Comparison of ENCODE assay signal across 26 mouse cellular contexts in the genomic region with DNA sequence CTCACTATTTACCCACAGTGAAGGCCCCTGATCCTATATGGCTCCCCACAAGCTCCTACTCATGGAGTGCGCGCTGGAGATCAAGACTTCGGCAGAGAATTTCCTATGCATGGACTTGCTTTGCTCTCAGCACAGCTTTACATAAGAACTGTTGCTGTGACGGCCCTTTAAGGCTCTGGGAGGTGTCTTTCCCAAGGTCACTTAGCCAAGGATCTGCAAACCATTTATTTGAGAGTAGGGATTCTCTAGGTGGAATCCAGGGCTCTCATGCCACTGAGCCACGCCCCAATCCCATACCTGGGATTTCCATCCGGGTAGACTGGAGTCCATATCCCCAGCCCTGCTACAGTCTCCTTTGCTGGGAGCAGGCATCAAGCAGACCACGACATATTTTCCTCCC.
"Had no signal": no experiment of that assay in that cellular context is flagged by ENCODE, and none has a peak within 500 bp of the region (broad histone marks: within the 10 kb centered on the region; RNA-seq: fewer than 3 reads in every experiment).

No protein-coding gene starts in this region.

- H3K36me3 ChIP-seq: embryonic facial prominence, embryonic 10.5 days; embryonic facial prominence, embryonic 15.5 days; forebrain, embryonic 10.5 days; forebrain, embryonic 12.5 days; forebrain, embryonic 15.5 days had no signal

- H3K4me3 ChIP-seq: embryonic facial prominence, embryonic 10.5 days; embryonic facial prominence, embryonic 12.5 days; embryonic facial prominence, embryonic 13.5 days; embryonic facial prominence, embryonic 15.5 days; erythroblast, embryonic 14.5 days; forebrain, embryonic 10.5 days; forebrain, embryonic 12.5 days; forebrain, embryonic 13.5 days; forebrain, embryonic 15.5 days; gastrocnemius, adult 2 months; heart, adult 2 months had no signal

- H3K9me3 ChIP-seq: embryonic facial prominence, embryonic 15.5 days had no signal

- H3K9ac ChIP-seq: embryonic facial prominence, embryonic 12.5 days; embryonic facial prominence, embryonic 13.5 days; embryonic facial prominence, embryonic 15.5 days; forebrain, embryonic 12.5 days; forebrain, embryonic 13.5 days; forebrain, embryonic 15.5 days; forebrain, postnatal 0 days had no signal

- H3K4me2 ChIP-seq: embryonic facial prominence, embryonic 12.5 days; embryonic facial prominence, embryonic 13.5 days; embryonic facial prominence, embryonic 15.5 days; forebrain, embryonic 12.5 days; forebrain, embryonic 13.5 days; forebrain, embryonic 15.5 days had no signal

- H3K4me1 ChIP-seq: embryonic facial prominence, embryonic 12.5 days had no signal

- ATAC-seq: forebrain, embryonic 13.5 days; forebrain, embryonic 14.5 days; forebrain, embryonic 15.5 days; forebrain, embryonic 16.5 days; forebrain, postnatal 0 days had no signal

- DNase-seq: cerebellum, adult 9-10 months; cerebellum, adult 9-11 months; cerebellum, postnatal 10 days; cerebellum, postnatal 14 days; cerebellum, postnatal 25 days; cerebellum, postnatal 36 days; embryo, embryonic 11 days; forebrain, postnatal 0 days; gastrocnemius, adult 2 months; gastrocnemius, postnatal 10 days; gastrocnemius, postnatal 14 days; gastrocnemius, postnatal 25 days; heart, adult 11 months; heart, adult 18-20 months; heart, adult 2 months had no signal

- H3K27ac ChIP-seq: embryonic facial prominence, embryonic 10.5 days; embryonic facial prominence, embryonic 12.5 days; embryonic facial prominence, embryonic 13.5 days; embryonic facial prominence, embryonic 15.5 days; forebrain, embryonic 10.5 days; forebrain, embryonic 12.5 days; forebrain, embryonic 13.5 days; forebrain, embryonic 15.5 days; gastrocnemius, adult 2 months; heart, adult 2 months had no signal
